Mouse (Mus musculus): ENCODE measurements around the gene Olfr926.
"Not testable (repeated sequence)": the region's sequence is repeated elsewhere in the genome, so short reads cannot be mapped to it uniquely, and the experiment has no call there.

Gene Olfr926

DNA sequence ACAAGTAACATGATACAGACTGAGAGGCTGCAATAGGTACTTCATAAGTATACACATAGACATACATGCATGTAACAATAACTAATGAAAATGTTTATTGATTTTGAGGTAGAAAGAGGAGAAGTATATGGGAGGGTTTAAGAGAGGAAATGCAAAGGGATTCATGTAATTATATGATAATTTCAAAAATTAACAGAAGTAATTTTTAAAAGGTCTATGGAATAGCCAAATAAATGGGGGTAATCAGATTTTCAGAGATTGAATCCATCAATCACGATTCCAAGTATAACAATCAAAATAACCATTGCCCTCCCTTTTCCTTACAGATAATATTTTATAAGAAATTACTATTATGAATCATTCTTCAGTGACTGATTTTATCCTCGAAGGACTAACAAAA, at the start of gene Olfr926:
Gene Olfr926, plus strand, starts transcription at position 301 of the 400 bp plus-strand sequence.
- DNase-seq (ENCODE audit: extremely low read depth, low read depth, low spot score), result no peak

DNA sequence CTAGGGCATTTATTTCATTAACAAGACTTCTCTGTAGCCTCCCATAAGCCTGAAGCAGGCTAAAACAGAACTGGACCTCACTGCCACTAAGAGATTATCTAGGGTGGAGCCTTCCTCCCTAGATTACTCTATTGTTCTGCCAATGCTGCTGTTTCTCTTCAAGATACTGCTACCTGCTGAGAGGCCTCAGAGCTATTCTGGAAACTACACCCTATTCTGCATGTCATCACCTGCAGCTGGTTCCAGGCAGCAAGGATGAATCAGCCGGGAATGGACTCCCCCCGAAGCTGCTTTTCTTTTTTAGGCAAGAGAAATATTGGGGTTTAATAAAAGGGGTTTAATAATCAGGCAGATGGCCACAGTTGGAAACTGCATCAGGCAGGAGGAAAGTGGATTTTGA, 43.9 kb upstream of the Olfr926 start:
- no peak for DNase-seq (ENCODE audit: extremely low read depth, low read depth, low spot score)

DNA sequence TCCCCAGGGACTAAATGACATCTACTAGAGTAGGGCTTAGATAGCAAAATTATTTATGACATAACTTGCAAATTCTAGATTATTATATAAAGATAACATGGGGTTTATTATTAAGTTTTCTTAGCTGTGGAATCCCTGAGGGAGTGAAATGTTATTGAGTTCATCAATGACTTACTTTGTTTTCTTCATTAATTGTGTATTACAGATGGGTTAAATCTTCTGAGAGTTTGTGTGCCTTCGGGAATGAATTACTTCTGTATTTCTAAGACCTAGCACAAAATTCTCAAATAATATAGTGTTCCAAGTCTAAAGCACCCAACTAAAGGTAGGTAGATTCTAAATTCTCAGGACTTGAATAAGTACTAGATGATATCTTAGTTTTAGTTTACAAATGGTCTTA, 32.8 kb upstream of the Olfr926 start, which contains the start of gene Olfr924:
Gene Olfr924, plus strand, starts transcription at position 301 of the 400 bp plus-strand sequence.
- DNase-seq (ENCODE audit: extremely low read depth, low read depth, low spot score), result no peak

DNA sequence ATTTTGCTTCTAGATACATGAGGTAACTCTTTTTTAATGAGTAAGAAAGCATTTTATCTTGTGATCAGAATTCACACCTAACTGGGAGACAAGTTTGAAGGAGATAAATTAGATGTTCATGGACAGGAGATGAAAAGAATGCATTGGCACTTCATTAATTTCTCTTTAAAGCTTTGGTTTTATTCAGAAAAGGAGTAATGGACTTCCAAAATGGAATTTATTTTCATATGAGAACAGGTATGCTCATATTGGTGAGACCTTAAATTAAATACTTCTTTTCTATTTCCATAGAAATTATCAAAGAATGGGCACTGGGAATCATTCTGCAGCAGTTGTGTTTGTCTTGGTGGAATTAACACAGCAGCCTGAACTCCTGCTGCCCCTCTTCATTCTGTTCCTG, 22.2 kb upstream of the Olfr926 start, which contains the start of gene Olfr26:
Gene Olfr26, plus strand, starts transcription at position 301 of the 400 bp plus-strand sequence.
- DNase-seq (ENCODE audit: extremely low read depth, low read depth, low spot score), result no peak

DNA sequence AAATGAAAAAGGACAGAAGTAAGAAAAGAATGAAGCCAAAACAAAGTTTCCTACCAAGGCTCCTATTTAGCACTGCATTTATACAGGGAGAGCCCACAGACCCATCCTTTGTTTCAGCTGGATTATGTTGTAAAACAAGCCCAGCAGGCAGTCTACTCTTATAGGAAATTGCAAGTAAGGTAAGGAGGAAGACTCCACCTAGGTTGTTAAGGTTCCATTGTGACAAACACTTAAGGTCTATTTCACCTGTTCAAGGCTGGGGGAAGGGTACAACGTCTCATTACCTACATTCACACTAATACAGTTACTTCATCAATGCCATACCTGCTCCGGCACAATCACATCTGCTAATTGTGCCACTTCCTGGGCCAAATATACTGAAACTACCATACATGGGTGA, 2.0 kb upstream of the Olfr926 start:
- DNase-seq (ENCODE audit: extremely low read depth, low read depth, low spot score), result not testable (repeated sequence)
